Mouse (Mus musculus): ENCODE results near the gene Zc3h18. TPM values are rescaled to one million over a fixed set of nuclear protein-coding genes. Genes with fewer than 3 reads are reported as not detected.

The Zc3h18 gene
- polyA plus RNA-seq, 1 experiment from 2014 or later, result 48.9 TPM

DNA sequence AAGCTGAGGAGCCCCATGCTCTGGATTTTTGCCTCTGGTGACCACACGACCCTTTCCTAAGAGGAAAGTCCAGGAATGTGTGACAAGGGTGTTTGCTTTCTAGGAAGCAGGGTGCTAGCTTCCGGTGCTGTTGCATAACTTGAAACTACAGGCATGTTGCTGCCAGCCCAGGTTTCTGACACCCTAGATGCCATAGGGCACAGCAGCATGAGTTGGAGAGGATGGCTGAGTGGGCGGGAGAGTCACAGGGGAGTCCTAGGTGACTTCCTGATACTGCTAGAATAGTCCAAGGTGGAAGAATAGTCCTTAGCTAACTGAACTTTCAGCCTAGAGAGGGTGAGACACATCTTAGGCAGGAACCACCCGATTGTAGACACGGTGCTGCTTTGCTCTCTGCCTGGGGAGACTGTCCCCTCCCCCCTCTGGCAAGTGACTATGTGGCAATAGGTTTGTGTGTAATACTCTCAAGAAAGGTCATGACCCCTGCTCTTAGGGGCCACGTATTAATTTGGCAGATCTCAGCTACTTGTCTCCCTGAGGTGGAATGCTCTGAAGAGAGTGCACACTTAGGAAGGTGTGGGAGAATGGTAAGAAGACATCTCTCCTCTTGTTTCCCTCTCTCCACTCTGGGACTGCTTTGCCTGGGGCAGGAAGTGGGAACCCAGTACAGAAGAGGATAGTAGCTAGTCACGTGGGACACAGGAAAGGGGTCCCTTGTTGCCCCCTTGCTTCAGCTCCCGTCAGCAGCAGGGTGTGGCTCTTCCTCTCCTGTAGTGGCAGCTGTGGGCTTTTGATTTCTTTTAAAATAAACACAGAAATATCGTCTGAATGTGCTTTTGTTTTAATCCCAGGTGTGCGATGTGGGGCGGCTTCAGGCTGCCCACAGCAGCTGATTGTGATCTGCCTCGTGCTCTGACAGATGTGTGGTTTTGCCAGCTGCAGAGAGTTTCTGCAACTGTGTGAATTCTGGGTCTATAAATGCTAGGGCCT lies 87.5 kb downstream of the Zc3h18 start:
- peaks cover 6% of the 10 kb centered on the region for H3K36me3 ChIP-seq
- no peak for ATAC-seq (ENCODE audit: insufficient read depth, low FRiP score, low read depth)
- H3K4me2 ChIP-seq, result no peak overlapping the region
- H3K4me3 ChIP-seq (replicated peaks), result no peak overlapping the region
- no peak overlapping the region for H3K27ac ChIP-seq
- H3K9me3 ChIP-seq, result no peaks in the 10 kb centered on the region
- H3K4me1 ChIP-seq, result peaks cover 23% of the 10 kb centered on the region
- no peak overlapping the region for H3K9ac ChIP-seq
- WGBS, result 36% methylated on average over 12 of the region's 12 CpGs
- H3K27me3 ChIP-seq (replicated peaks), result peaks cover 23% of the 10 kb centered on the region

DNA sequence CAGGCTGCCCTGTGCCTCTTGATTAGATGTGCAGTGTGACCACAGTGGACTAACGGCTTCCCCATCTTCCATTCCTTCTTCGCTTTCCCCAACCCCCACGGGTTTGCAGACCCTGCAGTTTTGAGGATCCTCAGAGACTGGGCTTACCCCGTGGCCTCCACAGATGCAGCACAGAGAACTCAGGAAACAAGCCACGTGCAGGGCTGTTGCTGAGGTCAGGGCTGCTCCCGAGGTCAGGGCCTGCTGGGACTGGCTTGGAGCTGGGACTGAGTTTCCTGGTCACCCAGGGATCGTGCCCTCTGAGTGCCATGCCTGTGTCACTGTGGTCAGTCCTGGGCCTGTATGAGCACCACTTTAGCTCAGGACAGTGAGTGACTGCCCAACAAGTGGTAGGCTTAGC lies 88.6 kb downstream of the Zc3h18 start:
- no peak for ATAC-seq (ENCODE audit: insufficient read depth, low FRiP score, low read depth)
- Histone ChIP-seq H3K4me2 (no peak overlapping the region), H3K4me1 (peaks cover 21% of the 10 kb centered on the region), H3K36me3 (peaks cover 11% of the 10 kb centered on the region), H3K27ac (no peak overlapping the region), H3K9me3 (no peaks in the 10 kb centered on the region), H3K4me3 (replicated peaks) (no peak overlapping the region), H3K9ac (no peak overlapping the region), H3K27me3 (replicated peaks) (peaks cover 15% of the 10 kb centered on the region)
- WGBS, result 63% methylated on average over 7 of the region's 7 CpGs

Other genes starting within 250 kb of the Zc3h18 start
- gene Zfpm1, start 94.5 kb upstream of the Zc3h18 start, polyA plus RNA-seq (2015; fragmentation: Nextera tagmentation; extraction: Ambion mirVana), result 5.6 and 5.7 TPM in 2 replicates
- gene Trhr2, start 15.9 kb upstream of the Zc3h18 start, polyA plus RNA-seq (2015; fragmentation: Nextera tagmentation; extraction: Ambion mirVana), result not detected in 2 replicates
- gene Il17c, start 45.4 kb downstream of the Zc3h18 start, polyA plus RNA-seq (2015; fragmentation: Nextera tagmentation; extraction: Ambion mirVana), result not detected in 2 replicates
- 238 and 267 TPM in 2 replicates for gene Cyba, start 56.3 kb downstream of the Zc3h18 start, polyA plus RNA-seq (2015; fragmentation: Nextera tagmentation; extraction: Ambion mirVana)
- gene Mvd, start 66.8 kb downstream of the Zc3h18 start, polyA plus RNA-seq (2015; fragmentation: Nextera tagmentation; extraction: Ambion mirVana), result 38.7 and 43.7 TPM in 2 replicates
- 0.31 and 0.70 TPM in 2 replicates for gene Snai3, start 84.1 kb downstream of the Zc3h18 start, polyA plus RNA-seq (2015; fragmentation: Nextera tagmentation; extraction: Ambion mirVana)
- gene Rnf166, start 99.5 kb downstream of the Zc3h18 start, polyA plus RNA-seq (2015; fragmentation: Nextera tagmentation; extraction: Ambion mirVana), result 35.1 and 38.5 TPM in 2 replicates
- gene Ctu2, start 99.5 kb downstream of the Zc3h18 start, polyA plus RNA-seq (2015; fragmentation: Nextera tagmentation; extraction: Ambion mirVana), result 44.8 and 45.6 TPM in 2 replicates
- gene Piezo1, start 174.7 kb downstream of the Zc3h18 start, polyA plus RNA-seq (2015; fragmentation: Nextera tagmentation; extraction: Ambion mirVana), result 12.8 and 16.3 TPM in 2 replicates
- gene Cdt1, start 191.4 kb downstream of the Zc3h18 start, polyA plus RNA-seq (2015; fragmentation: Nextera tagmentation; extraction: Ambion mirVana), result 34.9 and 37.0 TPM in 2 replicates
- 354 and 399 TPM in 2 replicates for gene Aprt, start 200.3 kb downstream of the Zc3h18 start, polyA plus RNA-seq (2015; fragmentation: Nextera tagmentation; extraction: Ambion mirVana)
- gene Galns, start 234.9 kb downstream of the Zc3h18 start, polyA plus RNA-seq (2015; fragmentation: Nextera tagmentation; extraction: Ambion mirVana), result 11.9 and 13.1 TPM in 2 replicates
- gene Trappc2l, start 235.0 kb downstream of the Zc3h18 start, polyA plus RNA-seq (2015; fragmentation: Nextera tagmentation; extraction: Ambion mirVana), result 49.7 and 61.8 TPM in 2 replicates
- gene Pabpn1l, start 246.1 kb downstream of the Zc3h18 start, polyA plus RNA-seq (2015; fragmentation: Nextera tagmentation; extraction: Ambion mirVana), result 0.12 TPM in 1 of 2 replicates, not detected in the other